Mouse (Mus musculus) liver, embryonic 14.5 days (tissue): ENCODE measurements around the gene Ugt1a7c.

ENCODE experiments used
- CTCF ChIP-seq: IDR thresholded peaks from 2 replicates; pipeline ENCODE4 v1.5.1; 2016; ENCODE audit warnings: antibody characterized with exemption, low read depth, control low read depth
- EP300 ChIP-seq: IDR thresholded peaks from 2 replicates; pipeline ENCODE4 v1.6.1; 2016; ENCODE audit warnings: antibody characterized with exemption, low read depth

- TF ChIP-seq CTCF (no peak), EP300 (no peak)
Measured at GRCm38 (mm10) chr1:88255466-88255857, 160.6 kb downstream of the Ugt1a7c start.
